Mouse (Mus musculus) midbrain, postnatal 0 days (tissue): ENCODE results near the gene Notum. TPM values are rescaled to one million over a fixed set of nuclear protein-coding genes. Genes with fewer than 3 reads are reported as not detected.
"Not testable (repeated sequence)": the region's sequence is repeated elsewhere in the genome, so short reads cannot be mapped to it uniquely, and the experiment has no call there.

ENCODE experiments used
- ATAC-seq: fragments of 200-750 bp; cut with Nextera tagmentation; 2 replicates; pipeline ENCODE4 v1.8.0; 2017; ENCODE audit warnings: moderate number of reproducible peaks, mild to moderate bottlenecking, moderate TSS enrichment, moderate library complexity; ENCODE audit not compliant: low FRiP score
- DNase-seq: peaks from one replicate; pipeline ENCODE4 v3.0.0-alpha.2; 2015; ENCODE audit warnings: low spot score
- H3K27ac ChIP-seq: fragments of 300-500 bp; sonication (generic); 2 replicates; pipeline ENCODE4 v1.5.1; 2014; ENCODE audit warnings: low read depth, mild to moderate bottlenecking, low read length, mixed read lengths
- H3K27me3 ChIP-seq: fragments of 300-500 bp; sonication (generic); 2 replicates; pipeline ENCODE4 v1.6.1; 2014; ENCODE audit warnings: low read length, control low read depth, mixed read lengths; ENCODE audit not compliant: insufficient read depth
- H3K36me3 ChIP-seq: fragments of 300-500 bp; sonication (generic); 2 replicates; pipeline ENCODE4 v1.6.1; 2014; ENCODE audit warnings: low read length, control low read depth, mixed read lengths; ENCODE audit not compliant: insufficient read depth
- H3K4me1 ChIP-seq: fragments of 300-500 bp; sonication (generic); 2 replicates; pipeline ENCODE4 v1.6.1; 2014; ENCODE audit warnings: mild to moderate bottlenecking, control low read depth, antibody characterized with exemption, low read length, mixed read lengths; ENCODE audit not compliant: insufficient read depth
- H3K4me2 ChIP-seq: fragments of 300-500 bp; sonication (generic); 2 replicates; pipeline ENCODE4 v1.6.1; 2014; ENCODE audit warnings: low read depth, mild to moderate bottlenecking, low read length, mixed read lengths; ENCODE audit not compliant: poor library complexity, severe bottlenecking
- H3K4me3 ChIP-seq: fragments of 300-500 bp; sonication (generic); 2 replicates; pipeline ENCODE4 v1.5.1; 2014; ENCODE audit warnings: low read depth, mild to moderate bottlenecking, low read length, moderate library complexity
- H3K9ac ChIP-seq: fragments of 300-500 bp; sonication (generic); replicated peaks from 2 replicates; pipeline ENCODE4 v1.6.1; 2014; ENCODE audit warnings: mild to moderate bottlenecking, low read length, moderate library complexity, mixed read lengths; ENCODE audit not compliant: poor library complexity, severe bottlenecking
- H3K9me3 ChIP-seq: fragments of 300-500 bp; sonication (generic); 2 replicates; pipeline ENCODE4 v1.6.1; 2016; ENCODE audit warnings: low read length, control low read depth
- CTCF ChIP-seq: IDR thresholded peaks from 2 replicates; pipeline ENCODE4 v1.5.1; 2016; ENCODE audit warnings: antibody characterized with exemption, mild to moderate bottlenecking
- WGBS: fragments of 180-500 bp; shearing (Covaris S2); extraction: QIAGEN DNeasy Blood & Tissue Kit; methylation state at CpG from one replicate; pipeline ENCODE4 v1.1.7; 2014; 5-methylcytosine and 5-hydroxymethylcytosine counted together
- polyA plus RNA-seq: library from polyadenylated mRNA; unstranded; fragments of >200 nt; fragmentation: Nextera tagmentation; extraction: Ambion mirVana; gene quantifications from 2 replicates; pipeline ENCODE4 v1.2.1, GENCODE M21; 2015
- total RNA-seq: library from RNA; depleted of rRNA; stranded (reverse); fragments of >200 nt; gene quantifications from 2 replicates; pipeline ENCODE4 v1.2.3, GENCODE M21; 2014

Gene Notum
- total and polyA plus RNA-seq, 2 experiments from 2014 or later, result 3.1 to 5.5 TPM

- DNase-seq (no peak), ATAC-seq (no peak)
- H3K36me3 ChIP-seq, result peaks cover 50% of the 10 kb centered on the region
- no peak overlapping the region for H3K4me3 ChIP-seq
- H3K9me3 ChIP-seq, result no peaks in the 10 kb centered on the region
- H3K27me3 ChIP-seq, result no peaks in the 10 kb centered on the region
- no peak for TF ChIP-seq CTCF
- no peak overlapping the region for H3K4me2 ChIP-seq
- no peaks in the 10 kb centered on the region for H3K4me1 ChIP-seq
- 82% methylated on average over 2 of the region's 2 CpGs for WGBS
- no peak overlapping the region for H3K9ac ChIP-seq
- H3K27ac ChIP-seq, result no peak overlapping the region
Observed at GRCm38 (mm10) chr11:120684086-120684485, 23.1 kb upstream of the Notum start.

GRCm38 (mm10) chr11:120683536-120683935, 22.6 kb upstream of the Notum start:
- no peak for DNase-seq
- Histone ChIP-seq H3K4me3 (no peak overlapping the region), H3K4me2 (no peak overlapping the region), H3K9ac (no peak overlapping the region), H3K36me3 (peaks cover 46% of the 10 kb centered on the region), H3K9me3 (no peaks in the 10 kb centered on the region), H3K4me1 (no peaks in the 10 kb centered on the region), H3K27ac (no peak overlapping the region), H3K27me3 (no peaks in the 10 kb centered on the region)
- WGBS, result 93% methylated on average over 3 of the region's 3 CpGs
- ATAC-seq, result no peak
- TF ChIP-seq CTCF, result no peak

- Histone ChIP-seq H3K9me3 (no peaks in the 10 kb centered on the region), H3K9ac (no peak overlapping the region), H3K4me2 (no peak overlapping the region), H3K27ac (no peak overlapping the region), H3K4me3 (no peak overlapping the region), H3K27me3 (no peaks in the 10 kb centered on the region), H3K36me3 (peaks cover 52% of the 10 kb centered on the region), H3K4me1 (no peaks in the 10 kb centered on the region)
- WGBS, result 92% methylated on average over 5 of the region's 5 CpGs
- ATAC-seq (no peak), DNase-seq (no peak)
- no peak for TF ChIP-seq CTCF
Observed at GRCm38 (mm10) chr11:120682683-120683082, 21.7 kb upstream of the Notum start.

- H3K27ac ChIP-seq, result no peak overlapping the region
- ATAC-seq (no peak), DNase-seq (no peak)
- H3K36me3 ChIP-seq, result peaks cover 49% of the 10 kb centered on the region
- no peaks in the 10 kb centered on the region for H3K27me3 ChIP-seq
- no peak overlapping the region for H3K4me2 ChIP-seq
- TF ChIP-seq CTCF, result peak; percentile 63
- no peaks in the 10 kb centered on the region for H3K9me3 ChIP-seq
- no peaks in the 10 kb centered on the region for H3K4me1 ChIP-seq
- 73% methylated on average over 3 of the region's 3 CpGs for WGBS
- no peak overlapping the region for H3K9ac ChIP-seq
- H3K4me3 ChIP-seq, result no peak overlapping the region
Observed at GRCm38 (mm10) chr11:120679909-120680308, 18.9 kb upstream of the Notum start.

- TF ChIP-seq CTCF, result no peak
- peaks cover 32% of the 10 kb centered on the region for H3K36me3 ChIP-seq
- H3K4me1 ChIP-seq, result peaks cover 8% of the 10 kb centered on the region
- no peaks in the 10 kb centered on the region for H3K27me3 ChIP-seq
- DNase-seq, result no peak
- ATAC-seq, result no peak
- no peak overlapping the region for H3K4me3 ChIP-seq
- no peak overlapping the region for H3K9ac ChIP-seq
- no peaks in the 10 kb centered on the region for H3K9me3 ChIP-seq
- H3K27ac ChIP-seq, result no peak overlapping the region
- 96% methylated on average over 4 of the region's 4 CpGs for WGBS
- H3K4me2 ChIP-seq, result no peak overlapping the region
Observed at GRCm38 (mm10) chr11:120676951-120677350, 16.0 kb upstream of the Notum start.

- not testable (repeated sequence) for H3K9ac ChIP-seq, H3K9me3 ChIP-seq, H3K4me3 ChIP-seq, H3K27ac ChIP-seq, H3K27me3 ChIP-seq, DNase-seq, H3K4me2 ChIP-seq, ATAC-seq, H3K4me1 ChIP-seq
- peaks cover 24% of the 10 kb centered on the region for H3K36me3 ChIP-seq
- 99% methylated on average over 5 of the region's 5 CpGs for WGBS
Observed at GRCm38 (mm10) chr11:120675875-120676274, 14.9 kb upstream of the Notum start.
